ENCODE assay signal across 25 mouse cellular contexts in the genomic region with DNA sequence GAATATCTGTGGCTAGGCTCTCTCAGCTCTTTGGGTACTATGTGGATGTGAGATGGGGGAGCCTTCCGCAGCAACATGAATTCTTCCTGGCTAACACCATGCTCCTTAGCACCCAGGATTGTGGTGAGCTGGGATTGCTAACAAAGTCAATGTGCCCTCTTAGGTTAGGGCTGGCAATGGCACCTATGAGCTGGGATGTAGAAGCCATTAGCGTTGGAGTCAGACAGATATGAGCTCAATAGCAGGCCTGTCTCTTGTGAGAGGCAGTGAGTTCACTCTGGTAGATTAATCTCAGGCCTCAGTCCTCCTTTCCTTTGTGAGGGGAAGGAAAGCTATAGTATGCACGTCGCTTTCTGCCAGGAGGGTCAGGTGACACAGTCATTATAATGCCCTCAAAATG. TPM values are rescaled to one million over a fixed set of nuclear protein-coding genes. Genes with fewer than 3 reads are reported as not detected.
"Had no signal": no experiment of that assay in that cellular context is flagged by ENCODE, and none has a peak within 500 bp of the region (broad histone marks: within the 10 kb centered on the region; RNA-seq: fewer than 3 reads in every experiment).

No protein-coding gene starts in this region.

- H3K9ac ChIP-seq: liver, postnatal 0 days; lung, embryonic 15.5 days; midbrain, embryonic 12.5 days; midbrain, embryonic 15.5 days; neural tube, embryonic 12.5 days; stomach, embryonic 15.5 days had no signal

- DNase-seq: liver, postnatal 0 days; lung, adult 2 months; lung, postnatal 14 days; lung, postnatal 36 days; right cerebral cortex, postnatal 14 days; thymus, adult 2 months; thymus, postnatal 25 days; thymus, postnatal 4 days had no signal

- H3K9me3 ChIP-seq: lung, embryonic 15.5 days; megakaryocyte, embryonic 14.5 days; midbrain, embryonic 12.5 days; midbrain, embryonic 15.5 days; neural tube, embryonic 12.5 days; stomach, embryonic 15.5 days had no signal

- H3K4me3 ChIP-seq: lung, embryonic 15.5 days; megakaryocyte, embryonic 14.5 days; midbrain, embryonic 12.5 days; midbrain, embryonic 15.5 days; neural tube, embryonic 12.5 days; stomach, embryonic 15.5 days had no signal

- H3K4me1 ChIP-seq: midbrain, embryonic 15.5 days had no signal

- ATAC-seq: liver, postnatal 0 days; lung, postnatal 0 days; midbrain, embryonic 15.5 days had no signal

- H3K4me2 ChIP-seq: lung, embryonic 15.5 days; midbrain, embryonic 12.5 days; midbrain, embryonic 15.5 days; neural tube, embryonic 12.5 days; stomach, embryonic 15.5 days had no signal

- H3K27me3 ChIP-seq: lung, embryonic 15.5 days; megakaryocyte, embryonic 14.5 days; midbrain, embryonic 12.5 days; midbrain, embryonic 15.5 days; neural tube, embryonic 12.5 days; stomach, embryonic 15.5 days had no signal

- H3K36me3 ChIP-seq: midbrain, embryonic 12.5 days; midbrain, embryonic 15.5 days; stomach, embryonic 15.5 days had no signal

- H3K27ac ChIP-seq: lung, embryonic 15.5 days; macrophage; midbrain, embryonic 12.5 days; midbrain, embryonic 15.5 days; neural tube, embryonic 12.5 days; stomach, embryonic 15.5 days; stomach, postnatal 0 days had no signal

RNA-seq across cellular contexts. Expression of a gene that starts 56.3 kb away (rescaled TPM):
- total RNA-seq: megakaryocyte progenitor cell, adult 5-6 weeks; midbrain, postnatal 0 days; monocyte, adult 5-6 weeks; neutrophil, adult 5-6 weeks had no signal
- polyA plus RNA-seq: liver, postnatal 0 days; lung, adult 2 months; lung, embryonic 15.5 days; lung, postnatal 0 days; macrophage; midbrain, embryonic 12.5 days; midbrain, embryonic 15.5 days; midbrain, postnatal 0 days; neural tube, embryonic 12.5 days; neural tube, embryonic 14.5 days; spleen, adult 2 months; stomach, embryonic 15.5 days; stomach, postnatal 0 days; testis, adult 2 months; thymus, adult 2 months; urinary bladder, adult 2 months had no signal
